Mouse (Mus musculus): ENCODE measurements around the gene Jakmip3.

The Jakmip3 gene

DNA sequence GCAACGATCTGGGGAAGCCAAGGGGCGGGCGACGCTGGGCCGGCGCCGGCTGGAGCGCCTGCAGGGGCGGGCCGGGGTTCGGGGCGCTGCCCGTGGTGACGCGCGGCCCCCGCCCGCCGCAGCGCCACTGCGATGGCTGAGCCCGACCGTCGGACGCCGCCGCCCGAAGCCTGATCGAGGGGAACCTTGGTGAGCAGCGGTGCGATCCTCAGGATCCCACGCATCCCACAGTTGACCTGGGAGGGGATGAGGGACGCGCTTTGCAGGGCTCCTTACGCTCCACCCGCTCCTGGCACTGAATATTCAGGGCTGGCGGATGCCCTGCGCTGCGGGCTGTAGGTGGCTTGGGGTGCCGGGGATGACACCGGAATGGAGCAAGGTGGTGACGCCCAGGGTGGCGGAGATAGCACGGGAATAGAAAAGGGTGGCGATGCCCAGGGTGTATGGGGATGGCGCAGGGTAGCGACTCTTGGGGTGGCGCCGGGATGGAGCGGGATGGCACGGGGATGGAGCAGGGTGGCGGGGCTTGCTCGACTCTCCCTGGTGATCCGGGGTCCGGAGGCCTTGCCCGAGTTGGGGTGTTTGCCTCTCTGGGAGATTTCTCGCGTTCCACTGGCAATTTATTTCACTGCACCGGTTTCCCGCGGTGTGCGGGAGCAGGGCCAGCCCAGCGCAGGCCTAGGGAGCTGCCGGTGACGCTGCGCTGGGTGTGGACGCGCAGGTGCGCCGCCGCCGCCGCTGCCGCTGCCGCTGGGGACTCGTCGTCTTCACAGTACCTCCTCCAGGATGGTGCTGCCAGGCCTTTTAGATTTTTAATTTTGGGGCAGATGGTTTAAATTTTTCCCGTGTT is at the start of gene Jakmip3:
TSS of gene Jakmip3 (plus strand) at position 119 of the 850 bp plus-strand sequence.
- in situ Hi-C loops (cut with MboI, MseI), result no loop called here

DNA sequence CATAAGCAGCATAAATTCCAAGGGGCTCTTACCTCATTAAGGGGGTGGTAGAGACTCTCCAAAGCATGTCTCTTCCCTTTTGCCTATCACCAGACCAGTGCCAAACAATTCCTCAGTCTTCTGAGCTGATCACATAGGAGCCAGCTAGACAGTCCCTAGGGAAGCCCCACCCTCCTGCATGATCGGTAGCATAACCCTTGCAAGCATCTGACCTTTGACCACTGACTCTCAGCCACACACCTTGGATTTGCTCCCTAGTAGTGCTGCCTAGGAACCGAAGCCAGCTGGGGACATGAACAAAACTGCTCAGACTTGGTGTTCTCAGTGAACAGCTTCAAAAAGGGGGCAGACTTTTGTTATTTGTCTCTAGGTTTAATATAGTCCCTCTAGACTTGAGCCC is 42.4 kb upstream of the Jakmip3 start:
- in situ Hi-C loops (cut with MboI, MseI), result no loop called here

DNA sequence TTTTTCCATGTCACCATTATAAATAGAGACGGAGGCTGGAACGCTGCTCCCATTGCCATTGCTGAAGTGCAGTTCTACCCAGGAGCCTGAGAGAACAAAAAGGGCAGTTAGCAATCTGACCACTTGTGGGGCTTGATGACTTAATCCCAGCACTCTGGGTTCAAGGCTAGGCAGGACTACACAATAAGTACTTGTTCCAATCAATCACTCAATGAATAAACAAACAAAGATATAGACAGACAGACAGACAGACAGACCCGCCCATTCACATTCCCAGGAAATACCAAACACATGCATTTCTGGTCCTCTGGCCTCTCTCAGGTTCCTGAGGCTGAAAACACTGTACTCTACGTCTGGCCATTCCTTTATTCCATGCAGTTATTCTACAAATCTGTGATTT is 41.8 kb upstream of the Jakmip3 start:
- in situ Hi-C loops (cut with MboI, MseI), result no loop called here

DNA sequence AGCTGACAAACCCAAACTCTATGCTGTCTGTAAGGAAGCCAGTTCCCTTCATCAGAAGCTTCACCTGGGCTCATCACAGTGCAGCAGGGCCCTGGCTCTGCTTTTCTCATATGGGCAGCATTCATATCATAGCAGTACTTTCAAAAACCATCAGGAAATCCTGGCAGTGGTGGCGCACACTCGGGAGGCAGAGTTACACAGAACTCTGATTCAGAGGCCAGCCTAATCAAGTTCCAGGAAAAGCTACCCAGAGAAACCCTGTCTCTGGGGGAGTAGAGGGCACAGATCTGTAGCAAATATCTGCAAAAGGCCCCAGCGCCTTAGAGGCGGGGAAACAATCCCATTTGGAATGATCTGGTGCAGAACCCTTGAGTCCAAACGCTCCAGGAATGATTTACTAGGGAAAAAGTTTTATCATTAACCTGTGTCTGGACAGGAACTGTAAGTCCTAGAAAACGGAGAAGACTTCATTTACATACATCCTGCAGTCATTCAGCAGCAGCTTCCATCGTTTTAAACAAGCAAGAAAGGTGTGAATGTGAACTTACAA is 36.6 kb upstream of the Jakmip3 start:
- in situ Hi-C loops (cut with MboI, MseI), result loop anchor here (25.0 kb wide), 1 partner anchor 1233 kb away; the partner anchor contains the start of gene Mtg1

DNA sequence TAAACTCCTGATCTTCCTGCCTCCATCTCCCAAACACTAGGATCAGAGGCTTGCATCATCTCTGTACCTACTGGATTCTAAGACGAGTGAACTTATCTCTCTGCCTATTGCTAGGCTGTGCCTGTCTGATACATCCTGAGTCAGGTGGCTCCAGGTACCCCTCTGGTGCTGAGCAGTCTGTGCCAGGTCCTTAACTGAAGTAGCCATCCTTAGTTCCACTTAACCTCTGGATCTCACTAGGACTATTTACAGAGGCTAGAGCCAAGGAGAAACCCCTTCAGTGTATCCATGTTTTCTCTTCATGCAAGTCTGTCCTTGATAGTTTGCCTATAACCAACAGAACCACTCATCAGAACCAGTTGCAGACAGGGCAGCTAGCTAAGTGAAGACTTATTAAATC is 34.1 kb upstream of the Jakmip3 start:
- in situ Hi-C loops (cut with MboI, MseI), result loop anchor here (25.0 kb wide), 1 partner anchor 1231 kb away; the partner anchor contains the start of gene Mtg1

DNA sequence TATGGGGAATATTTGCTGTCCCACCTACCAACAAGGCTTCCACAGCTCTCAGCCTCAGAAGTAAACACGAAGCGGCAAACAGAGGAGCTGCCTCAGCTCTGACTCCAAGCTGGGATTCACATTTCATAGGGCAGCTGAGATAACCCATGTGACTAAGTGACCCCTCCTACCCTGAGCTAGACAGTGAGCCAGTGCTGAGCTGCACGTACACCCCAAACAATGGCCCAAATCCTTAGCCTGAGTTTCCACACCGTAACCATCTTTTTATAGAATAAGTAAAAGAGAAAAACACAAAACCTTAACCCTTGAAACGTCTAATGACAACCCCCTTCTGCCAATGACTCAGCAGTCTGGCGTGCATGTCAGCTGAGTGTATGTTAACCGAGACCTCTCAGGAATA is 33.5 kb upstream of the Jakmip3 start:
- in situ Hi-C loops (cut with MboI, MseI), result loop anchor here (25.0 kb wide), 1 partner anchor 1230 kb away; the partner anchor contains the start of gene Mtg1

DNA sequence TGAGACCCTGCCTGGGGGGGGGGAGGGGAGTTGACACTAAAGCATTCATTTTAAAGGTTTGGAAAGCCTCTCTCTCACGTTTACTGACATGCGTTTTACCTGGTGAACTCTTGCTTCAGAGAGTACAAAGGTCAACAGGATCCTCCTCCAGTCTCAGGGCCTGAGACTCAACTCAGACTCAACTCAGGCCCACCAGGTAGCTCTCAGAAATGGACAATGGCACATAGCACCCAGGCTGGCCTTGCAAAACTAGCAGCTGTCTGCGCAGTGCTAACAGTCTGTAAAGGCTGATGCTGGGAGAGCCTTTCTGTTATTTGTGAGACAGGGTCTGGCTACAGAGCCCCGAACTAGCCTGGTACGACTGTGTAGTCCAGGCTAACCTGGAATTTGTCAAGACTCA is 32.6 kb upstream of the Jakmip3 start:
- in situ Hi-C loops (cut with MboI, MseI), result loop anchor here (25.0 kb wide), 1 partner anchor 1229 kb away; the partner anchor contains the start of gene Mtg1

DNA sequence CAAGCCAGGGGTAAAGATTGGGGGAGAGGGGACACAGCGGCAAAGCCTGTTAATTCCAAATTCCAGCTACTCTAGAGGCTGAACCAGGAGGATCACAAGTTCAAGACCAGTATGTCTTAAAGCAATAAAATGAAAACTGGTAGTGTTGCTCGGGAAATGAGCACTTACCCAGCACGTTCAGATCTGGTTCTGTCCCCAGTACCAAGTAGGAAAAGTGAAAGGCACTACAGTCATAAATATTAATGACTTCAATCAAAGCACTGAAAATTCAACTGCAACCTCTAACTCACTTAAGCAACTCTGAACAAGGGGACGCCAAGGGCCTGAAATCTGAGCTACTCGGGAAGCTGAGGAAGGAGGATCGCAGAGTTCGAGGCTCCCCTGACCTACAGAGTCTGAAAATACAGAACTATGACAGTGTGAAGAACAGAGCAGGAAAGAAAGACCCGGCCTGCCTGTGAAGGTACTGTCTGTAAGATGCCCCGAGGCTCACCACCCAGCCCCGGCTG is 31.7 kb upstream of the Jakmip3 start:
- in situ Hi-C loops (cut with MboI, MseI), result loop anchor here (25.0 kb wide), 1 partner anchor 1228 kb away; the partner anchor contains the start of gene Mtg1

DNA sequence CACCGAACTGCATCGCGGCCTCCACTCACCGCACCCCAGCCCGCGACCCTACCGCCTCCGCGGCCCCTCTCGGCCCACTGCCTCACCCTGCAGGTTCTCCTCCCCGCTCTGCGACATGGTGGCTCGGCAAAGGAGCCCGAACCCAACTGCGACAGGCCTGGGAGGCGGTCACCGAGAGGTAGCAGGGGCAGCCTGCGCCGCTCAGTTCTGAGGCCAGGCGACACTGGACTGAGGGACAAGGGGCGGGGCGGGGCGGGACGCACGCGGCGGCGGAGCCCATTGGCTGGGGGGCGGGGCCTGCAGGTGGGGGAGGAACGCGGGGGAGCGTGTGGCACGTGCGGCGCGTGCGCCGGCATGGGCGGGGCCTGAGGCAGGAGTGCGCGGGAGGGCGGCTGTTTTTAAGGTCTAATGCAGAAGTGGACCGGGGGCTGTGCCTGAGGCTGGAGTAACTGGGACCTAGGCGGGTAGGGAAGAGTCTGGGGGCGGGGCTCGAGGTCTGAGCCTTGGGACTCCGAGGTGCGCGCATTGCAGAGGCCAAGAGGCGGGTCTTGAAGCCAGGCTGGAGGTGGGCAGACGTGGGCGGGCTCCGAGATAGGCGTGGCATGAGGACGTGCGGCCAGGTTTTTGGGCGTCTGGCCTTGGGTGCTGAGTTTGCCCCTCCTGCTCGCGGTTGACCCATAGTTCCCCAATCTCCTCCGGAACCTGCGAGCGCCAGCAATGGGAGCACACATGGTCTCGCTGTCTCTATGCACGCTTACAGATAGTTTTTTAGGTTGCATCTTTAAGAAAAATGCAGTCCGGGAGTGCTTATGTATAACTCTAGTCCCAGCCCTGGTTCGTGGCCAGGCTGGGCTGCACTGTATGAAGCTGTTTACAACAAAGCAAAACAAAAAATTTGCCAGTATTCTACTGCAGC is 31.0 kb upstream of the Jakmip3 start, which contains the start of gene Bnip3:
TSS of gene Bnip3 (minus strand) at position 243 of the 916 bp plus-strand sequence.
- in situ Hi-C loops (cut with MboI, MseI), result loop anchor here (25.0 kb wide), 1 partner anchor 1228 kb away; the partner anchor contains the start of gene Mtg1

DNA sequence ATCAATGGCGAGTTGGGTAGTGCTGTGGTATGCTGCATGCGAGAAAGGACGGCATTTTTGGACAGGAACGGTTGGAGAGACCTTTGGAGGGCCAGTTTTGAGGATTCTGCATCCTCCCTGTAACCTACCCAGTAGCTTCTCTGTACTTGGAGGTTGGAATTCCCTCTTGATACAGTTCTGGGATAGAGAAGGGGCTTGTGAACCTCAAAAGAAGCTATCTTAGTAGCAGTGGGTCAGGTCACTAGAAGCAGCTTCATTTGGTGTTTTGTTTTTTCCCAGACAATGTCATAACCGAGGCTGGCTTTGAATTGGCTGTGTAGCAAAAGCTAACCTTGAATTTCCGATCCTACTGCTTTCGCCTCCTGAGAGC is 30.4 kb upstream of the Jakmip3 start:
- in situ Hi-C loops (cut with MboI, MseI), result loop anchor here (25.0 kb wide), 1 partner anchor 1227 kb away; the partner anchor contains the start of gene Mtg1

DNA sequence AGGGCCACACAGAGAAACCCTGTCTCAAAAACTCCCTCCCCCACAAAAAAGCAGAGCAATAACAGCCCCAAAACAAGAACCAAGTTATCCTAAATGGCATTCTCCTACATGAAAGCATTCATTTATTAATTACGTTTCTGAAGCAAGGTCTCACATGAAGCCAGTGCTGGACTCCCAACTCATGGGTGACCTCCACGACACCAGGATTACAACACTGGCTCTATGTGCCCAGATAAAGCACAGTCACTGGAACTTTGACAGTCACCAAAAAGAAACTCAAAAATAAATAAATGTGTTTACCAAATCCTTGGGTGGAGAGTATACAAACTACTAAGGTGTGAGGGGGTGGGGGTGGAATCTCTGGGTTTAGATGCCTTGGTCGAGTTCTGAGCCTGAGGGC is 26.9 kb upstream of the Jakmip3 start:
- in situ Hi-C loops (cut with MboI, MseI), result loop anchor here (25.0 kb wide), 1 partner anchor 1224 kb away; the partner anchor contains the start of gene Mtg1

DNA sequence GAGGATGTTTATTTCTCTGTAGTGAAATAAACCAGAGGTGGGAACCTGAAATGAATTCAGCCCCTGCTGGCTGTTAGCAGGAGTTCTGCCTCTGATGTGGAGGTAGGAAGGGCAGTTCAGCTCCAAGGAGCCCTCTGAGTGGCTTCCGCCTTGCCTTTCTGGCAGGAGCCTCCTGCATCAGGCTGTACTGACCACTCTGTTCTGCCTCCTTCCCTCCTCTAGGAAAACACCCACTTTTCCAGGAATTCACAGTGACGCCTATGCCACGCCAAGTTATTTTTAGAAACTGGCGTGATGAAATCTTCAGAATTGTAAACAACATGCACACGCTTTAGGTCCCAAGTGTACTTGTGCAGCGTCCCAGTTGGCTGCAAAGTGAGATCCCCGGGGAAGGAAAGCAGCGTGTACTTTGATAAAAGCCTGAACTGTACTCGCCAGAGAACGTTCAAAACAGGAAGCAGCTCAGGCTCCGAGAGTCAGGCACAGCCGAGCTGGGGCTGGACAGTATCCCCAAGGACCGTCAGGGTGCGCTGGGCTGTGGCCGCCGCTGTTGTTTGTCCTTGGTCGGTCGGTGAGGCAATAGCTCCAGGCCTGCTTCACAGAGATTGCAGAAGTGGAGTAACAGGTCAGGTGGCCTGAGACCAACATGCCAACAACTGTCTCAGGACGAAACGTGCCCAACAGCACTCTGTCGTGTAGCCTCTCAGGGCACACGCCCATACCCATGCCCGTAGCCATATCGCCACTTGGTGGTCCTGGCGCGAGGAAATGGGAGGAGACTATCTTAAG is 21.2 kb upstream of the Jakmip3 start:
- in situ Hi-C loops (cut with MboI, MseI), result loop anchor here (25.0 kb wide), 1 partner anchor 1218 kb away; the partner anchor contains the start of gene Mtg1

DNA sequence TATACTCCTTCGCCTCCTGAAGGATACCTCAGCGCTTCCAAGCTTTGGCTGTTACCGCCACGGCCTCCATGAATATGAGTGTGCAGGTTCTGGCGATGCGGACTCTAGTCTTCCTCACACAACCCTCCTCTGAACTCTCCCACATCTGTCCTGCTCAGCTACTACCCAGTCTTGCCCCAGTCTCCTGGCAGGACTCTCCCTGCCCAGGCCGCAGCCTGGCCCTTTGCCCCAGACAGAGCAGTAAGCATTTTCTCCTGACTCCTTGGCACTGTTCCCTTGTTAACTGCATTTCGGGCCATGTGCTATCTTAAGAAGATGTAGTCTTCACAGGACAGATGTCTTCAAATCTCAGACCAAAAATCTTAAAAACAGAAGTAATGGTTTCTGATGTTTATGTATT is 18.9 kb upstream of the Jakmip3 start:
- in situ Hi-C loops (cut with MboI, MseI), result loop anchor here (5.0 to 25.0 kb wide), 2 partner anchors 79 to 1216 kb away; partner anchors contain the start of gene Mtg1

DNA sequence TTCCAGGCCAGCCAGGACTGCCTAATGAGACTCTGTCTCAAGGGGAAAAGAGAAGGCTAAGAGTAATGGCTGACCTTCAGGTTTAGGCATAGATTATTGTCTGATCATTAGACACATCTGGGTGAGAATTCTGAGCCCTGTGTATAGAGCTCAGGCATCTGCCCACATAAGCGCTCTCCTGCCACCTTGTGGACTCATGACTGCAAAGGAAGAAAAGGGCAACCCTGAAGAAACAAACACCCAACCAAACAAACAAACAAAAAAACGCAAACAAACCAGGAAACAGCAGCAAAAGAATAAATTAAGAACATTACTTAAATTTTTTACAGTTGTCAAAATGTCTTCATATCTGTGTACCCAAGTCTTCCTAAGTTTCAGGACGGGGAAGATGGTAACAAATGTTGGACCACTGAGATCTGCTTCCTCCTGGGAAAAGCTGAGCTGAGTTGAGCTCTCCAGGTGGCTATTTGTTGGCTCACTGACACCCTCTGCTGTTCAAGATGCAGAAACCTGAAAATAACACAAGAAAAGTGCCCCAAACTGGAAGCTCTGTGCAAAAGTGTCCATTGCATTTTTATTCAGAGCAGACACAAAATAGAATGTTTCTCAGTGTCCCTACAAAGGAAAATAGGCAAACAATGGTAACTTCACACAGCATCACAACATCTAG is 16.6 kb upstream of the Jakmip3 start:
- in situ Hi-C loops (cut with MboI, MseI), result loop anchor here (5.0 to 25.0 kb wide), 2 partner anchors 82 to 1213 kb away; partner anchors contain the start of gene Mtg1

DNA sequence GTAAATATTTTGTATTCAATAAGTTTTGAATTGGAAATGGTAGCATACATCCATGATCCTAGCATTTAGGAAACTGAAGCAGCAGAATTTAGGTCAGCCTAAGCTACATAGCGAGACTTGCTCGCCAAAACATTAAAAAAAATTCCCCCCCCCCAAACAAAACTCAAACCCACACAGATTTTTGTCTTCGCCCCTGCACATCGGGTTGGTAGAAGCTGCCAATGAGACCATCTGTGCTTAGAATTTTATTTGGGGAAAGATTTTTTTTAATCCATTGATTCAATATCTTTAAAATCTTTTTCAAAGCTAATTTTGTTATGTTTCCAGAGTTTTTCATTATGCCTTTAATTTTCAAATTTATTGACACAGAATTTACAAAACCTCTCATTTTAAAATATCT is 12.1 kb upstream of the Jakmip3 start:
- in situ Hi-C loops (cut with MboI, MseI), result no loop called here

DNA sequence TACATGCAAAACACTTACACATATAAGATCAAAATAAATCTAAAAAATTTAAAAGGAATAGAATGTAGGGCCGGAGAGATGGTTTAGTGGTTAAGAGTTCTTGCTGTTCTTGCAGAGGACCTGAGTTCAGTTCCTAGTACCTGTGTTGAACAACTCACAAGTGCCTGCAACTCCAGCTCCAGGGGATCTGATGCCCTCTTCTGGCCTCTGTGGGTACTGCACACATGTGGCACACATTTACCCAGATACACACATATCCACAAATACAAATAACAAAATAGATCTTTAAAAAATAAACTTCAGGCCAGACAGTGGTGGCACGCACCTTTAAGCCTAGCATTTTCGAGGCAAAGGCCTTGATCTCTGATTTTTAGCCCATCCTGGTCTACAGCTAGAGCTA is 6.0 kb upstream of the Jakmip3 start:
- in situ Hi-C loops (cut with MboI, MseI), result no loop called here

DNA sequence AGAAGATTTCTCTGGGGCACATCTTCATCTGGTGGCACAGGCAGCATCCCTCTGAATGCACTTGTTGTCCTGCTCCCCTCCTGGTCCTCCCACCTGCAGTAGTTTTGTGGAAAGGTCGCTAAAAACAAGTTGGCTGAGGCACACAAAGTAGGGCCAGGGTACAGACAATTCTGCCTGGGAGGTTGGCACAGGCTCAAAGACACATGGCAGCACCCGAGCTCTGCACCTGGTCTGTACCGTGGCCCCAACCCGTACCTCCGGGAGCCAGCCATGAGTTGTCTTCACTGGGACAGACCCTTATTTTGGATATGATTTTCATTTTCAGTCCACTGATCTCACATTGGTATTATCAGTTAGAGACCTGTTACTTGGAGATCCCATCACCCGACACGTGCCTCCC is 1.5 kb upstream of the Jakmip3 start:
- in situ Hi-C loops (cut with MboI, MseI), result no loop called here

DNA sequence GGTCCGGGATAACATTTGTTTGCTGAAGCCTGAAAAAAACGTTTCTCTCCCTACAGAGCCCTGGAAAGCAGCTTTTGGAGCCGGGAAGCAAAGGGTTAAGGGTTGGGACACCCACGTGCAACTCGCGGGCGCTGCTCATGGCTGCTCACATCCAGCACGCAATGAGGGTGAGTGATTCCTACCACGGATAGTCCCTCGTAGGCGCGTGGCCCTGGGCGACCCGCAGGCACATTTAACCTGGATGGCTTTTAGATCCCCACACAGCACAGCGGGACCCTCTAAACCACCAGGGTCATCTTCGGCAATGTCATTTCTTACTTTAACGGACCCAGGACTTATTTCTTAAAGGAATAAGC is 296 bp upstream of the Jakmip3 start:
- in situ Hi-C loops (cut with MboI, MseI), result no loop called here

DNA sequence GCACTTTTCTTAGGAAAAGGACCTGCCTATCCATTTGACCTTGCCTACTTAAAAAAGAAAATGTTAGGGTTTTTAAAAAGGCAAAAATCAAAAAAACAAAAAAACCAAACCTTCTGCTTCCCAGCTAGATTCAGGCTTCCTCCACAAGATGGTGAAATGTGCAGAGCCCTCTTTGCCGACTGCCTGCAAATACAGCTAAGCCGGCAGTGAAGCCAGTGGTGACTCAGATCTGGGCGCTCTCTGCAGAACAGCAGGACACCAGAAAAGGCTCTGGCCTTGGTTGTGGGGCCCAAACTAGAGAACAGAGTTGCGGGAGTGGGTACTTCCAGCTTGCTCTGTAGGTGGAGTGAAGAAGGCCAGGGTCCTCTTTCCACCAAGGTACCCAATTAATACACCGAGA is 1.0 kb downstream of the Jakmip3 start:
- in situ Hi-C loops (cut with MboI, MseI), result no loop called here

DNA sequence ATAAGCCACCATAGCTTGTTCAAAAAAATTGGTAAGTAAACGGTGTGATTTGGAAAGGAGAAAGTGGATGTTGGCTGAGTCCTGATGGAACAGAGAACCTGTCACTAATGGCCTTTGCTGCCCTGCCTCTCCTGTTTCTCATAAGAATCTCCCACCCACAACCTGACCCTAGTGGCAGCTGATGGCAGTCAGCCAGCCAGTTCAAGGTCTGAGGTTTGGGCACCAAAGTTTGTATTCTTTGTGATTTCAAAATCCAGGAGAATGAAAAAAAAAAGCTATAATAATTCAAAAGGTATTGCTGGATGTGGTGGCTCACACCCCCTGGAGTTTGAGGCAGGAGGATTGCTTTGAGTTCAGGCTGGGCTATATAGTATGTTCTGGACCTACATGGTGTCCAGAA is 1.8 kb downstream of the Jakmip3 start:
- in situ Hi-C loops (cut with MboI, MseI), result no loop called here

Measured in regulatory T cell (primary cell).